Mouse (Mus musculus): Measurements from ENCODE around the gene Mycbp. TPM values are rescaled to one million over a fixed set of nuclear protein-coding genes. Genes with fewer than 3 reads are reported as not detected.

Mycbp gene
- 21.8 TPM for polyA plus RNA-seq (2012; fragmentation: generic; extraction: Trizol)
- long read RNA-seq, experiment 1, transcript Mycbp-201 (5 exons, 1,685 nt) = major isoform, 27 of 35 reads
- long read RNA-seq, experiment 1, partial matches to known transcripts = 1 of 35 reads
- long read RNA-seq, experiment 1, other reads (novel, unspliced or antisense) = 3 of 35 reads
- long read RNA-seq, experiment 2, transcript Mycbp-201 (5 exons, 1,685 nt) = major isoform, 47 of 58 reads
- long read RNA-seq, experiment 2, transcript Mycbp-203 (4 exons, 500 nt) = minor isoform, 5 of 58 reads
- long read RNA-seq, experiment 2, partial matches to known transcripts = 0 of 58 reads
- long read RNA-seq, experiment 2, other reads (novel, unspliced or antisense) = 5 of 58 reads

DNA sequence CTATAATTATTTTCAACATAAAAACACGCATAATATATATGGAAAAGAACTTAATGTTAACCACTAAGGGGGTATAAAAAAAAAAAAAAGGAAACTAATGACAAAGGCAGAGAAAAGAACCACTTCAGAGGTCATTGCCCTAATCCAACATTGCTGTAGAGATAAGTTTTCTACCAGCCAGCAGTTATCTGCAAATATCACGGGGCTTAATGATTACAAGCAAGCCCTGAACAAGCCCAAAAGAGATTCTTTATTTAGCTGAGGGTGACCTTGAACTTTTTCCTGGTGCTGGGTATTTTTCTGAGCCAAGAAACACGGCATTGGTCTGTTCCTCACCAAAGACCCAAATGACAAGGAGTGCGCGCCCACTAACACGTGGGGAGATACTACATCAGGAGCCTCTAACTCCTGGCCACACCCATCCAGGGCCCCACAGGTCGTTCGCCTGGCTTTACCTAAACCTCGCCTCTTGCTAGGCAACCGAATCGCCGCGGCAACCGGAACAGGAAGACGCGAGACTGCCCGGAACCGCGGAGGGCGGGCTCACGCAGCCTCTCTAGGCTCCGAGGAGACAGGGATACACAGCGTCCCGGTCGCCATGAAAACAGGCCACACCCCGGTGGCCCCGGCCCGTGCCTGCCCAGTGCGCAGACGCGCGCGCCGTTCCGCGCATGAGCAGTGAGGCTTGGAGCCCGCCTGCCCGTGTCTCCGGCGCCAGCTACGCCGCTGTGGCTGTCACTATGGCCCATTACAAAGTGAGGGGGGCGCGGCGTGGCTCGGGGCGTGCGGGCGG lies at the start of gene Mycbp:
TSS of gene Mycbp (plus strand) at position 500 of the 793 bp plus-strand sequence.
- Histone ChIP-seq H3K27me3 (ENCODE audit: control insufficient read depth, insufficient read depth, insufficient read length) (no peaks in the 10 kb centered on the region), H3K79me2 (ENCODE audit: control insufficient read depth, insufficient read depth) (peaks cover 43% of the 10 kb centered on the region), H3K4me3 (ENCODE audit: insufficient read depth, poor library complexity, severe bottlenecking) (peak within 1 kb of the TSS; percentile 60), H3K79me3 (ENCODE audit: low read depth) (peaks cover 26% of the 10 kb centered on the region), H3ac (ENCODE audit: control insufficient read depth, insufficient read length, low read depth) (peak within 1 kb of the TSS; percentile 77), H3K36me3 (ENCODE audit: control insufficient read depth, insufficient read depth) (peaks cover 12% of the 10 kb centered on the region)
- TF ChIP-seq FOSL1 (IDR thresholded peaks at IDR 0.05; ENCODE audit: insufficient read depth, low read length, poor library complexity, severe bottlenecking) (no peak), MYOG (IDR thresholded peaks at IDR 0.05; ENCODE audit: control insufficient read depth, extremely low read depth, insufficient read length) (no peak), CTCF (IDR thresholded peaks at IDR 0.05; ENCODE audit: control insufficient read depth, insufficient read depth, insufficient read length) (no peak), MAX (IDR thresholded peaks at IDR 0.05) (no peak), MYOD1 (IDR thresholded peaks at IDR 0.05; ENCODE audit: control insufficient read depth, insufficient read length, low read depth) (no peak), CEBPB (IDR thresholded peaks at IDR 0.05; ENCODE audit: low read depth) (no peak)

DNA sequence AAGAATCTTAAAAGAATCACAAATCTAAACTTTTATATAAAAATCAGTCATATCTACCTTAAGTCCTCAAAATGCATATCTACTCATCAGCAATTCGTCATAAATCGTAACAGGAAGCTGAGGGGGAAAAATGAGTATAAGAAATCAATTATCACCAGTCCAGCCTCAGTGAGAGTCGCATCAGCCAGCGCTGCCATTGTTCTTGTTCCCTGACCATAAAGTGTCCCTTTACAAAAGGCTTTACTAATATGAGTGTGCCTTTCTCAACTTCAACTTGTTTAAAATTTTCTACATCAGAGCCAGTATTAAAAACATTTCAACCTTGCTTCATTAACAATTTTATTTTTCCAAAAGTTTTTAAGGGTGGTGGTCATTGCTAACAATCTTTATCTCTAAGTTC lies 47.7 kb upstream of the Mycbp start:
- Histone ChIP-seq H3K36me3 (ENCODE audit: control insufficient read depth, insufficient read depth) (no peaks in the 10 kb centered on the region), H3K4me3 (ENCODE audit: insufficient read depth, poor library complexity, severe bottlenecking) (no peak overlapping the region), H3ac (ENCODE audit: control insufficient read depth, insufficient read length, low read depth) (no peak overlapping the region), H3K27me3 (ENCODE audit: control insufficient read depth, insufficient read depth, insufficient read length) (peaks cover 16% of the 10 kb centered on the region), H3K79me3 (ENCODE audit: low read depth) (no peaks in the 10 kb centered on the region), H3K79me2 (ENCODE audit: control insufficient read depth, insufficient read depth) (no peaks in the 10 kb centered on the region)
- no peak for TF ChIP-seq FOSL1 (IDR thresholded peaks at IDR 0.05; ENCODE audit: insufficient read depth, low read length, poor library complexity, severe bottlenecking)
- TF ChIP-seq CEBPB (IDR thresholded peaks at IDR 0.05; ENCODE audit: low read depth) = no peak
- no peak for TF ChIP-seq MYOD1 (IDR thresholded peaks at IDR 0.05; ENCODE audit: control insufficient read depth, insufficient read length, low read depth)
- TF ChIP-seq MYOG (IDR thresholded peaks at IDR 0.05; ENCODE audit: control insufficient read depth, extremely low read depth, insufficient read length) = no peak
- no peak for TF ChIP-seq MAX (IDR thresholded peaks at IDR 0.05)
- no peak for TF ChIP-seq CTCF (IDR thresholded peaks at IDR 0.05; ENCODE audit: control insufficient read depth, insufficient read depth, insufficient read length)
- no peak for TF ChIP-seq USF1 (IDR thresholded peaks at IDR 0.05; ENCODE audit: low read depth)

DNA sequence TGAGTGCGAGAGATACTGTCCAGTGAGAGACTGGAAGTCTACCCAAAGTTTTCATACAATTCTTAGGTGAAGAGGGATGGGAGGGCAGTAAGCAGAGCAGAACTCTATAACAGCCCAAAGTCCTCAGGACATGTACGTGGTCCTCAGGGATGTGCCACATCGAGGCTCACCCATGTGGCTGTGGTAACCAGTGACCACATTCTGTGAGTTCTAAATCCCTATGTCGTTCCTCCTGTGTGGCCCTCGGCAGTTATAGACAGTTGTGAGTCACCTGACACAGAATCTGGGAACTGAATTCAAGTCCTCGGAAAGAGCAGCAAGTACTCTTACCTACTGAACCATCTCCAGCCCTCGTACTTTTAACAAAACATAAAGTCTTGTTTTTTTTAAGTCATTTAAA lies 46.5 kb upstream of the Mycbp start:
- no peak overlapping the region for H3ac ChIP-seq (ENCODE audit: control insufficient read depth, insufficient read length, low read depth)
- TF ChIP-seq CEBPB (IDR thresholded peaks at IDR 0.05; ENCODE audit: low read depth) = no peak
- no peak for TF ChIP-seq MYOD1 (IDR thresholded peaks at IDR 0.05; ENCODE audit: control insufficient read depth, insufficient read length, low read depth)
- TF ChIP-seq MYOG (IDR thresholded peaks at IDR 0.05; ENCODE audit: control insufficient read depth, extremely low read depth, insufficient read length) = no peak
- TF ChIP-seq MAX (IDR thresholded peaks at IDR 0.05) = no peak
- TF ChIP-seq FOSL1 (IDR thresholded peaks at IDR 0.05; ENCODE audit: insufficient read depth, low read length, poor library complexity, severe bottlenecking) = no peak
- TF ChIP-seq USF1 (IDR thresholded peaks at IDR 0.05; ENCODE audit: low read depth) = no peak
- no peak for TF ChIP-seq CTCF (IDR thresholded peaks at IDR 0.05; ENCODE audit: control insufficient read depth, insufficient read depth, insufficient read length)

DNA sequence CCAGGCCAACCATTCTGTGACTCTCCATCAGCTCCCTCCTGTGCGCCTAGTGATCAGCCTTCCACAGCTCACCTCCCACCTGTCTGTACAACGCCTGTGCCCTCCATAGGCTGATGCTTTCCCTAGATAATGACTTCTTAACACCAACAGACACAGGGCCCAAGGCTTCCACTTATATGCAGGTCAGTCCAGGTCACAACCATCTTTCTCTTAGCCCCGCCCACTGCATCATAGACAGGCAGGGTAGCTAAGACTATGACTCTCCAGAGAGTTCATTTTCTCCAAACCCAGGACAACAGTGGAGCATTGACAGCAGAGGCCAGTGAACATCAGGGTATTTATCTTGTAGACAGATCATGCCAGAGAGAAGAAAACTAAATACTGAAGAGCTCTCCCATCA lies 45.3 kb upstream of the Mycbp start, which contains the start of gene 4933427I04Rik:
TSS of gene 4933427I04Rik (plus strand) at position 301 of the 400 bp plus-strand sequence.
- TF ChIP-seq MYOG (IDR thresholded peaks at IDR 0.05; ENCODE audit: control insufficient read depth, extremely low read depth, insufficient read length) = no peak
- no peak for TF ChIP-seq USF1 (IDR thresholded peaks at IDR 0.05; ENCODE audit: low read depth)
- no peak for TF ChIP-seq MAX (IDR thresholded peaks at IDR 0.05)
- TF ChIP-seq CEBPB (IDR thresholded peaks at IDR 0.05; ENCODE audit: low read depth) = no peak
- TF ChIP-seq CTCF (IDR thresholded peaks at IDR 0.05; ENCODE audit: control insufficient read depth, insufficient read depth, insufficient read length) = no peak
- no peak for TF ChIP-seq MYOD1 (IDR thresholded peaks at IDR 0.05; ENCODE audit: control insufficient read depth, insufficient read length, low read depth)
- no peak for TF ChIP-seq FOSL1 (IDR thresholded peaks at IDR 0.05; ENCODE audit: insufficient read depth, low read length, poor library complexity, severe bottlenecking)
- Histone ChIP-seq H3ac (ENCODE audit: control insufficient read depth, insufficient read length, low read depth) (no peak within 1 kb of the TSS), H3K79me2 (ENCODE audit: control insufficient read depth, insufficient read depth) (no peaks in the 10 kb centered on the region), H3K36me3 (ENCODE audit: control insufficient read depth, insufficient read depth) (no peaks in the 10 kb centered on the region), H3K4me3 (ENCODE audit: insufficient read depth, poor library complexity, severe bottlenecking) (no peak within 1 kb of the TSS), H3K27me3 (ENCODE audit: control insufficient read depth, insufficient read depth, insufficient read length) (peaks cover 16% of the 10 kb centered on the region), H3K79me3 (ENCODE audit: low read depth) (no peaks in the 10 kb centered on the region)

More for the DNA sequence above, 46.5 kb upstream of the Mycbp start:
- Histone ChIP-seq H3K27me3 (ENCODE audit: control insufficient read depth, insufficient read depth, insufficient read length) (peaks cover 16% of the 10 kb centered on the region), H3K4me3 (ENCODE audit: insufficient read depth, poor library complexity, severe bottlenecking) (no peak overlapping the region), H3K36me3 (ENCODE audit: control insufficient read depth, insufficient read depth) (no peaks in the 10 kb centered on the region), H3K79me3 (ENCODE audit: low read depth) (no peaks in the 10 kb centered on the region), H3K79me2 (ENCODE audit: control insufficient read depth, insufficient read depth) (no peaks in the 10 kb centered on the region)

DNA sequence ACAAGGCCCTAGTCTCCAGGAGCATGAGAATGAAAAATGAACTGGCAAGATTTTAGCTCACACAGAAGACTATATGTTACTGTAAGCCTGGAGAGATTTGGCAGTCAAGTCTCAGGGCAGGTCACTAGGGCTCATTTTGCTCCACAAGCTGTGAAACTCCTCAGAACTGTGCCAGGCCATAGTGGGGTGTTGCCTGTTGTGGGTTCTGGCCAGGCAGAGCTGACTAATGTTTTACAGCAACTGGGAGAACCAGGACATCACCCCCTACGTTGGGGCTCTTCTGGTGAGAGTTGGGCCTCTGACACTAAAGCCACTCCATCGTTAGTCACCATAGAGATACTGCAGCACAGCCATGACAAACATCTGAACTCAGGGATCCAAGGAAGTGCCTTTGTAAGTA lies 44.8 kb upstream of the Mycbp start:
- H3K27me3 ChIP-seq (ENCODE audit: control insufficient read depth, insufficient read depth, insufficient read length) = peaks cover 16% of the 10 kb centered on the region
- H3K79me3 ChIP-seq (ENCODE audit: low read depth) = no peaks in the 10 kb centered on the region
- no peak overlapping the region for H3ac ChIP-seq (ENCODE audit: control insufficient read depth, insufficient read length, low read depth)
- H3K4me3 ChIP-seq (ENCODE audit: insufficient read depth, poor library complexity, severe bottlenecking) = no peak overlapping the region
- no peaks in the 10 kb centered on the region for H3K79me2 ChIP-seq (ENCODE audit: control insufficient read depth, insufficient read depth)
- H3K36me3 ChIP-seq (ENCODE audit: control insufficient read depth, insufficient read depth) = no peaks in the 10 kb centered on the region
- no peak for TF ChIP-seq MAX (IDR thresholded peaks at IDR 0.05)
- TF ChIP-seq MYOG (IDR thresholded peaks at IDR 0.05; ENCODE audit: control insufficient read depth, extremely low read depth, insufficient read length) = no peak
- no peak for TF ChIP-seq CEBPB (IDR thresholded peaks at IDR 0.05; ENCODE audit: low read depth)
- no peak for TF ChIP-seq USF1 (IDR thresholded peaks at IDR 0.05; ENCODE audit: low read depth)
- no peak for TF ChIP-seq MYOD1 (IDR thresholded peaks at IDR 0.05; ENCODE audit: control insufficient read depth, insufficient read length, low read depth)
- TF ChIP-seq FOSL1 (IDR thresholded peaks at IDR 0.05; ENCODE audit: insufficient read depth, low read length, poor library complexity, severe bottlenecking) = no peak
- TF ChIP-seq CTCF (IDR thresholded peaks at IDR 0.05; ENCODE audit: control insufficient read depth, insufficient read depth, insufficient read length) = no peak
